Mouse (Mus musculus) midbrain, embryonic 14.5 days (tissue): ENCODE measurements around the gene Gm5615. TPM values are rescaled to one million over a fixed set of nuclear protein-coding genes. Genes with fewer than 3 reads are reported as not detected.

Experiments used
- ATAC-seq: fragments of 200-750 bp; cut with Nextera tagmentation; 2 replicates; pipeline ENCODE4 v1.8.0; 2017; ENCODE audit warnings: moderate number of reproducible peaks, moderate library complexity; ENCODE audit not compliant: low FRiP score, low TSS enrichment
- DNase-seq: peaks from one replicate; pipeline ENCODE4 v3.0.0-alpha.2; 2015
- H3K27ac ChIP-seq: fragments of 300-500 bp; sonication (generic); replicated peaks from 2 replicates; pipeline ENCODE4 v1.5.1; 2014; ENCODE audit warnings: mild to moderate bottlenecking, low read depth, low read length, moderate library complexity
- H3K27me3 ChIP-seq: fragments of 300-500 bp; sonication (generic); 2 replicates; pipeline ENCODE4 v1.6.1; 2014; ENCODE audit warnings: low read length, control low read depth, mixed read lengths; ENCODE audit not compliant: control insufficient read depth, insufficient read depth
- H3K36me3 ChIP-seq: fragments of 300-500 bp; sonication (generic); 2 replicates; pipeline ENCODE4 v1.6.1; 2014; ENCODE audit warnings: low read length, control low read depth; ENCODE audit not compliant: control insufficient read depth, insufficient read depth
- H3K4me1 ChIP-seq: fragments of 300-500 bp; sonication (generic); 2 replicates; pipeline ENCODE4 v1.6.1; 2014; ENCODE audit warnings: mild to moderate bottlenecking, antibody characterized with exemption, low read length, control low read depth; ENCODE audit not compliant: control insufficient read depth, insufficient read depth
- H3K4me2 ChIP-seq: fragments of 300-500 bp; sonication (generic); 2 replicates; pipeline ENCODE4 v1.6.1; 2014; ENCODE audit warnings: mild to moderate bottlenecking, low read length, moderate library complexity
- H3K4me3 ChIP-seq: fragments of 300-500 bp; sonication (generic); replicated peaks from 2 replicates; pipeline ENCODE4 v1.5.1; 2014; ENCODE audit warnings: low read depth, low read length
- H3K9ac ChIP-seq: fragments of 300-500 bp; sonication (generic); replicated peaks from 2 replicates; pipeline ENCODE4 v1.6.1; 2014; ENCODE audit warnings: mild to moderate bottlenecking, low read length, moderate library complexity
- H3K9me3 ChIP-seq: fragments of 300-500 bp; sonication (generic); 2 replicates; pipeline ENCODE4 v1.6.1; 2016; ENCODE audit warnings: low read length, control low read depth, mixed read lengths; ENCODE audit not compliant: control insufficient read depth
- WGBS: fragments of 180-500 bp; shearing (Covaris S2); extraction: QIAGEN DNeasy Blood & Tissue Kit; methylation state at CpG from one replicate; pipeline ENCODE4 v1.1.7; 2014; 5-methylcytosine and 5-hydroxymethylcytosine counted together
- polyA plus RNA-seq: library from polyadenylated mRNA; unstranded; fragments of >200 nt; fragmentation: Nextera tagmentation; extraction: Ambion mirVana; gene quantifications from 2 replicates; pipeline ENCODE4 v1.2.1, GENCODE M21; 2014

Gm5615 gene
- not detected in 2 replicates for polyA plus RNA-seq

DNA sequence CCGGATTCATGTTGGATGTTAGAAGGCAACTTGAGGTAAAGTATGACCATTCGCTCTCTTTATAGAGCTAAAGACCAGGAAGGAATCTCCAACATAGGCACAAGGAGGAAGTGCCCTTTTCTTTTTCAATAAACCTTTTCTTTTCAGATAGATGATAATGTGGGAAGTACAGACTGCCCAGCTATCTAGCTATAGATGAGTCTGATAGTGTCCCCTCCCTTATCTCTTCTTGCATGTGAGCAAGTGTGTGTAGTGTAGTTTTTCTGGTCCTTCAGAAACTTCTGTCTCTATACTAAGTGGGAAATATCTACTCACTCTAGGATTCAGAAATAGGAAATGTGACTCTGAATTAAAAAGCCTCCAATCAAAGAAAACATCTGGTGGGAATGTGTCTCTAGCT is at the start of gene Gm5615:
TSS of gene Gm5615 (minus strand) at position 101 of the 400 bp plus-strand sequence.
- Histone ChIP-seq H3K4me3 (no peak within 1 kb of the TSS), H3K27me3 (no peaks in the 10 kb centered on the region), H3K4me2 (no peak within 1 kb of the TSS), H3K9ac (no peak within 1 kb of the TSS), H3K9me3 (peaks cover 8% of the 10 kb centered on the region; the same call in 1 of the 2 replicates), H3K4me1 (no peaks in the 10 kb centered on the region), H3K27ac (no peak within 1 kb of the TSS), H3K36me3 (no peaks in the 10 kb centered on the region)
- 90% methylated on average over 2 of the region's 2 CpGs for WGBS
- ATAC-seq: no peak
- DNase-seq: no peak

DNA sequence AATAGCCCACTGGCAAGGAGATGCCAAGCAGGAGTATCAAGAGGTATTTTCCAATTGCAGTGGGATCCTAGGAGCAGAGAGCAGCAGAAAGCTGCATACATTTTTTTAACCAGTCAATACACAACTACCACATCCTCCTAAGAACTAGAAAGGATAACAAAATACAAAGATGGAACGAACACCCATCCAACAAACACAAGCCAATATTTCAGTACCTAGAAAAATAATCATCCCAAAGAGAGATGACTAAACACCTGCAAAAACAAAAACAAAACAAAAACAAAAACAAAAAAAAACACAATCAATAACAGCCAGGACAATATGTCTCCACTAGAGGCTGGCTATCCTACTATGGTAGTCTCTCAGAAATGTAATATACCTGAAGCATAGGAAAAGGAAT is 40.8 kb upstream of the Gm5615 start, which contains the start of gene Gm17689:
TSS of gene Gm17689 (minus strand) at position 101 of the 400 bp plus-strand sequence.
- Histone ChIP-seq H3K4me3 (no peak within 1 kb of the TSS), H3K36me3 (no peaks in the 10 kb centered on the region), H3K27me3 (no peaks in the 10 kb centered on the region), H3K9ac (no peak within 1 kb of the TSS), H3K9me3 (peaks cover 7% of the 10 kb centered on the region; the same call in 1 of the 2 replicates), H3K4me2 (no peak within 1 kb of the TSS), H3K27ac (no peak within 1 kb of the TSS), H3K4me1 (no peaks in the 10 kb centered on the region)
- DNase-seq (no peak), ATAC-seq (no peak)
- WGBS: 63% methylated on average over 1 of the region's 1 CpGs

DNA sequence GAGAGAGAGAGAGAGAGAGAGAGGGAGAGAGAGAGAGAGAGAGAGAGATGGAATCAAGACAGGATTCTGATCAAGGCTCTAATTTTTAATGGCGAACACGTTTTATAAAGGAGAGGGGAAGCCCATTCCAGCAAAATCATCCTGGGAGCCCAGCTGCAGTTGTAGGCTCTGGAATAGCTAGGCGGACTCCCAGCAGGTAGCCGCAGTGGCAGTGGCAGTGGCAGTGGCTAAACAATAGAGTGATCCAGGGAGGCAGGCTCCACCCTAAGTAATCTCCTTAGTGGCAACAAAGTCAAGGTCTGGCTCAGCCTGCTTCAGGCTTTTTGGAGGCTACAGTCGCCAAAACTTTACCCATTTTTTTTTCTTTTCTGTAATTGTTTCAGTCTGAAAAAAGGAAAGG is 37.6 kb downstream of the Gm5615 start:
- H3K4me2 ChIP-seq: no peak overlapping the region

DNA sequence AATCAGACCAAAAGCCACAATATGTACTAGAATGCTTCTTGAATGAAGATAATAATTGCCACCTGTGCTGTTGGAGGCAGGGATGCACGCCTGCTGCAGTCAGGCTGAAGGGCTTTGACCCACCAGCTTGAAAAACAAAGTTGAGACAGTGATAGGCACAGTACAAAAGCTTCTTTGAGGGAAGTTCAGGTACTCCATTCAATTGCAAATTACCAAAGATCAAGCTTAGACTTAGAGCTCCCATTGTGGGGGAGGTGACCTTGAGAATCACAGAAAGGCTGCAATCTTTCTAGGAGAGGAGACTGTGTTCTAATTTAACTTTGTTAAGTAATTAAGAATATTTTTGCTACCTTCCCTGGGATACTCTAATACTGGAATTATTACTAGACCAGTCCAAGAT is 45.9 kb downstream of the Gm5615 start:
- ATAC-seq (no peak), DNase-seq (no peak)
- Histone ChIP-seq H3K27me3 (no peaks in the 10 kb centered on the region), H3K4me3 (no peak overlapping the region), H3K36me3 (no peaks in the 10 kb centered on the region), H3K27ac (no peak overlapping the region), H3K4me2 (no peak overlapping the region), H3K9me3 (peaks cover 15% of the 10 kb centered on the region), H3K4me1 (no peaks in the 10 kb centered on the region), H3K9ac (no peak overlapping the region)
- 55% methylated on average over 1 of the region's 1 CpGs for WGBS

More for the DNA sequence above, 37.6 kb downstream of the Gm5615 start:
- no peaks in the 10 kb centered on the region for H3K4me1 ChIP-seq
- ATAC-seq (no peak), DNase-seq (no peak)
- no peaks in the 10 kb centered on the region for H3K27me3 ChIP-seq
- 79% methylated on average over 5 of the region's 5 CpGs for WGBS
- peaks cover 7% of the 10 kb centered on the region for H3K9me3 ChIP-seq
- no peak overlapping the region for H3K9ac ChIP-seq
- H3K27ac ChIP-seq: no peak overlapping the region
- H3K4me3 ChIP-seq: no peak overlapping the region
- no peaks in the 10 kb centered on the region for H3K36me3 ChIP-seq

DNA sequence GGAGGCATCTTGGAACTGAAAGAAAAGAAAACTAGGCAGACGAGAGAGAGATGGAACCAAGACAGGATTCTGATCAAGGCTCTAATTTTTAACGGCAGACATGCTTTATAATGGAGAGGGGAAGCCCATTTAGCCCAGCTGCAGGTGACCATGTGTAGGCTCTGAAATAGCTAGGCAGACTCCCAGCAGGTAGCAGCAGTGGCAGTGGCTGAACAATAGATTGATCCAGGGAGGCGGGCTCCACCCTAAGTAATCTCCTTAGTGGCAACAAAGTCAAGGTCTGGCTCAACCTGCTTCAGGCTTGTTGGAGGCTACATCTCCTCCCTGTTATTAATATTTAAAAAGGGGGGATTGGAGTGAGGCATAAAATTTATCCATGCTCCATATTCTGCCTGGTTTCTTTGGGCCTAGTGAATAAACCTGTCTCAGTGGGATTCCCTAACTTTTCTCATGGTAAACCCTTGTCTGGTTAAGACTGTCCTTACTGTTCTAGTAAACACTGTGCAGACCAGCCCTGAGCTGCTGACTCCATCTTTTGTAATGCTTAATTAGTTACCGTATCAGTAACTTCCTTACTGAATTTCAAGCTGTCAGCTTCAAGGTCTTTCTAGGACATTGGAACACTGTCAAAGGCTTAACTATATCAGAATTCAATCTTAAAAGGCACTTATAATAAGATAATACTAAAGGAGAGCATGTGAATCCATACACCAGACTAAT is 47.1 kb downstream of the Gm5615 start:
- H3K4me2 ChIP-seq: no peak overlapping the region
- no peak overlapping the region for H3K4me3 ChIP-seq
- ATAC-seq (no peak), DNase-seq (no peak)
- WGBS: 86% methylated on average over 4 of the region's 4 CpGs
- no peaks in the 10 kb centered on the region for H3K27me3 ChIP-seq
- H3K9ac ChIP-seq: no peak overlapping the region
- H3K4me1 ChIP-seq: no peaks in the 10 kb centered on the region
- no peak overlapping the region for H3K27ac ChIP-seq
- peaks cover 15% of the 10 kb centered on the region for H3K9me3 ChIP-seq
- H3K36me3 ChIP-seq: no peaks in the 10 kb centered on the region

Other genes with a start within 250 kb of the Gm5615 start
- not detected in 2 replicates for gene Gm7257, start 110.1 kb downstream of the Gm5615 start, polyA plus RNA-seq
- gene Gm9513, start 66.3 kb downstream of the Gm5615 start, polyA plus RNA-seq: not detected in 2 replicates
- not detected in 2 replicates for gene Gm17689, start 40.7 kb upstream of the Gm5615 start, polyA plus RNA-seq
- not detected in 2 replicates for gene A630095E13Rik, start 101.4 kb upstream of the Gm5615 start, polyA plus RNA-seq
- not detected in 2 replicates for gene Acrv1, start 151.3 kb upstream of the Gm5615 start, polyA plus RNA-seq
- 9.9 and 11.1 TPM in 2 replicates for gene Chek1, start 185.1 kb upstream of the Gm5615 start, polyA plus RNA-seq
- gene Stt3a, start 225.7 kb upstream of the Gm5615 start, polyA plus RNA-seq: 66.0 and 90.4 TPM in 2 replicates